Mouse (Mus musculus) thymus, postnatal 25 days (tissue): ENCODE data around the gene Tmem223.

Source experiments
- DNase-seq: peaks from one replicate; pipeline ENCODE4 v3.0.0; 2022

Tmem223 gene

GRCm38 (mm10) chr19:8747368-8747767 lies 23.4 kb upstream of the Tmem223 start:
- DNase-seq, result no peak

DNA sequence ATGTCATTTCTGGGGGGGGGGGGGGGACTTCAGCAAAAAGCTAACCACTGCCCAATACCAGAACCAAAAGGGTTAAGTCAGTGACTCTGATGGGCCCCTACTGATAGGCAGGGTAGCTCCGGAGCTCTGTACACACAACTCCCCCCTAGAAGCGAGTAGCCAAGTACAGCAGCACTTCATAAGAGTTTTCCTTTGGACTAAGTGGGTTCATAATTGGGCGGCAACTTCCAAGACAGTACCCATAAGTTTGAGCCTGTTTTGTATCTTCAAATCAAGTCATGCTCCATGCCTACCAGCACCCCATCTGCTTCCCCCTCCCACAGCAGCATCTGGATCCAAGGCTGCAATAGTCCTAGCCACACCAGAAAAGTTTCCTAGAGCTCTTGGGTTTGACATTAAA lies 15.1 kb upstream of the Tmem223 start:
- no peak for DNase-seq

DNA sequence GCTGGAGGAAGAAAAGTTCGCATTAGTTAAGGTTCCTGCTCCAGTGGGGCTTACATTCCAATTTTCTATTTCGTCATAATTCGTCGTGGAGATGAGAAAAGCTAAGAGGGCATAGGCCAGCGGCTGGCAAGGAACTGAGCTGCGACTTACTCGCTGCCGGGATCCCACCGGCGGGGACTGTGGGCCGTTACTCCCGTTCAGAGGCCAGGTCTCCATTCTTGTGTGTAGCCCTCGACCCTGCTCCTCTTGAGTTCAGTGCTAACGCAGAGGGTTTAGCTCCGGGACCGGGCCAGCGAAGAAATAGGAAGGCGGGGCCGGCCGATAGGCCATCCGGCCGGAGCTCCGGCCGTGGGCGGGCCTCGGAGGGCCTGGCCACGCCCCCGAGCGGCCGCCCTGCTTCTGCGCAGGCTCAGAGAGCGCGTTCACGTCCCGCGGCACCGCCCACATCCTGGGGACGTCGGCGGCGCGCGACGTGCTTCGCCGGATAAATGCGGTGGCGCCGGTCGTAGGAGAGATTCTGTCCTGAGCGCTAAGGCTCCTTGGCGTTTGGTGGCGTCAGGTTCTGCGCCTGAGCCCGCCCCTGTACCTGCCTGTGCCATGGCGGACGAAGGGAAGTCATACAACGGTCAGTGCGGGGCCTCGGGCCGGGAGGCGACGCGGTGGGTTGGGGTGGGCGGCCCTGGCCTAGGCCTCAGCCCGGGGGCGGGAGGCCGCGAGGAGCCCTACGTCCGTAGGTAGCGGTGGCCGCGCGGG lies 14.0 kb upstream of the Tmem223 start, which contains the start of gene Nxf1:
Nxf1 (plus strand) TSS at position 439 of the 753 bp plus-strand sequence.
- DNase-seq, result peak; percentile 94

DNA sequence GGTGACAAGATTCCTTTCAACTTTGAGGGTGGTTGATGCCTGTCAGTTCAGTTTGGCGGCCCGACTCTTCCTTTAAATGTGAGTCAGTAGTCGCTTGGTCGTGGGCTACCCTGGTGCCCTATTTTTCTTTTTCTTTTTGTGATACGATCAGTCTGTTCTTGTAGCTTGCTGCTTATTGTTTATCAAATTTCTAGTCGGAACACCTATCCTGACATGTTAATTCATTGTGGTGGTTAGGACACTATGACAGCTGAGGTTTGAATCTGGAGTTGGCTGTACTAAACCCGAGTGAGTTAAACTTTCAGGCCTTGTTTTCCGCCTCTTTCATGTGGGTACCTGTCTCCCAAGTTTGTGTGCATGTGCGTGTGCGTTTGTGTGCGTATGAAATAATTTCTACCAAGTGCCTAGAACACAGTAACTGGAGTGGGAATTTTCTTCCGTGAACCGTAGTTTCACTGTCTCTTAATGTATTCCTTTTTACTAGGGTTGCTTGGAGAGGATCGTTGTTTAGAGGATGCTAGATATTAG lies 13.3 kb upstream of the Tmem223 start:
- no peak for DNase-seq

- no peak for DNase-seq
Measured at GRCm38 (mm10) chr19:8758899-8759298, 11.9 kb upstream of the Tmem223 start.

DNA sequence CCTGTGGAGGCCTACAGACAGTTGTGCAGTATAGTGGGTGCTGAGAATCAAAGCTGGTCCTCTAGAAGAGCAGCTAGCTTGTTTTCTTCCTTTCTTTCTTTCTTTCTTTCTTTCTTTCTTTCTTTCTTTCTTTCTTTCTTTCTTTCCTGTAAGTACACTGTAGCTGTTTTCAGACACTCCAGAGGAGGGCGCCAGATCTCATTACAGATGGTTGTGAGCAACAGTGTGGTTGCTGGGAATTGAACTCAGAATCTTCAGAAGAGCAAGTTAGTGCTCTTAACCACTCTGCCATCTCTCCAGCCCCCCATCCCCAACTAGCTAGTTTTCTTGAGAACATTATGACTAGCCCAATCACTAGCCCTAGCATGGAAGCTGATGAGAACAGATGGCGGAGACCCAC lies 10.0 kb upstream of the Tmem223 start:
- peak; percentile 25 for DNase-seq

- DNase-seq, result no peak
Measured at GRCm38 (mm10) chr19:8763276-8763675, 7.5 kb upstream of the Tmem223 start.

GRCm38 (mm10) chr19:8765562-8765961 lies 5.2 kb upstream of the Tmem223 start:
- DNase-seq, result no peak

DNA sequence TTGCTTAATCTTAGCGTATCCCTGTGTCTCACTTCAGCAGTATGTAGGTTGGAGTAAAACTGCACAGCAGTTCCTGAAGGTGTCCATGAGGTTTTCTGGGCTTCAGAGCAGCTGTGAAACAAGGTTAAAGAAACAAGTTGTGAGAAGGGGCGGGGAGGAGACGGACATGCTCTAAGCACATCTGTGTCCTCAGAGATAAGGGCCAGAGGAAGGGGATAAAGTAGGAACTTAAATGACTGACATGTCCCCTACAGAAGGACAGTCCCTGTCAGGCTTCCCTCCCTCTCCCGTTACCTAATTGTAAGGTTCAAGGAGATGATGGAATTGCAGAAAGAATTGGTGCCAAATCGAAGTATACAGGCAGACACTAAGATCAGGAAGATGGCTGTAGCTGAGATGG lies 2.2 kb downstream of the Tmem223 start:
- no peak for DNase-seq

GRCm38 (mm10) chr19:8773409-8773808 lies 2.6 kb downstream of the Tmem223 start:
- DNase-seq, result no peak

- DNase-seq, result peak; percentile 98
Measured at GRCm38 (mm10) chr19:8774086-8774835, 3.5 kb downstream of the Tmem223 start, which contains the start of gene Tmem179b. Gene Tmem179b (minus strand): TSS chr19:8774467.

DNA sequence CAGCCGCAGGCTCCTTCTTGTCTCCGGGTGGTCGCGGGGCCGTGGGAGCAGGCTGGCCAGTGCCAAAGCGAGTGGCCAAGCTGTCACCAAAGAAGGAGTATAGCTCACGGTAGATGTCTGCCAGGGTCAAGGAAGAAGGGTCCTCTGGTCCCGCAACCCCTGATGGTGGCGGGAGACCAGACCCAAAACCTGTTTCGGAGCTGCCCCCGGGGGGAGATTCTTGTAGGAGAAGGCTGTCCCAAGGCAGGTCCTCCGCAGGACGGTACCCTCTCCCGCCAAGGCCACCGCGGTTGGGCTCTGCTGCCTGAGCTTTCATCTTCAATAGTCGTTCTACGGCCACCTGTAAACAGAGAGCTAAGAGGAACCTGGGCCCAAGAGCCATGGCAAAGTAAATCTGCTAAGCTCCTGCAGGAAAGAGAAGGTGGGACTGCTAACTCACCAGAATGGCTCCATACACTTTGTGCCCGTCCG lies 4.2 kb downstream of the Tmem223 start:
- DNase-seq, result peak; percentile 42

GRCm38 (mm10) chr19:8786008-8786781 lies 15.4 kb downstream of the Tmem223 start, which contains the start of gene Taf6l:
Gene Taf6l (minus strand): TSS chr19:8786417.
- peak; percentile 91 for DNase-seq

GRCm38 (mm10) chr19:8788521-8788920 lies 17.7 kb downstream of the Tmem223 start:
- no peak for DNase-seq

- DNase-seq, result no peak
Measured at GRCm38 (mm10) chr19:8789171-8789570, 18.4 kb downstream of the Tmem223 start.

DNA sequence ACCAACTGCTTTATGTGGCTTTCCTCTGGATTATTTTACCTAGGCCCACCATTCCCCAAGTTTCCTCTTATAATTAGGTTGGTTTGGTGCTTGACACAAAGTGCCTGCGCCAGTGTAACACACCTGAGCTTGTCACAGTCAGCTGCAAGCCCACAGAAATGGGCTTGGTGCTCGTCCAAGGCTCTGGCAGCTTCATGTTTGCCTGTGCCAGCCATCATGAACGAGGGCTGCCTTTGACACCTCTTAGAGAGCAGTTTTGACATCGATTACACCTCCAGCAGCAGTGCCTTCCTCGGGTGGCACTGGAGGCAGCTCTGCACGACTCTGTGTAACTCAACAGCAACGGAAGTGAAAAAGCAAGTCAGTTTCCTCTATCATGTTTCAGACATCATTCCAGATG lies 19.4 kb downstream of the Tmem223 start:
- DNase-seq, result no peak

GRCm38 (mm10) chr19:8798264-8798946 lies 27.6 kb downstream of the Tmem223 start, which contains the start of gene Polr2g:
Gene Polr2g (minus strand): TSS chr19:8798577.
- DNase-seq, result peak; percentile 89

- no peak for DNase-seq
Measured at GRCm38 (mm10) chr19:8798947-8799315, 28.1 kb downstream of the Tmem223 start.

DNA sequence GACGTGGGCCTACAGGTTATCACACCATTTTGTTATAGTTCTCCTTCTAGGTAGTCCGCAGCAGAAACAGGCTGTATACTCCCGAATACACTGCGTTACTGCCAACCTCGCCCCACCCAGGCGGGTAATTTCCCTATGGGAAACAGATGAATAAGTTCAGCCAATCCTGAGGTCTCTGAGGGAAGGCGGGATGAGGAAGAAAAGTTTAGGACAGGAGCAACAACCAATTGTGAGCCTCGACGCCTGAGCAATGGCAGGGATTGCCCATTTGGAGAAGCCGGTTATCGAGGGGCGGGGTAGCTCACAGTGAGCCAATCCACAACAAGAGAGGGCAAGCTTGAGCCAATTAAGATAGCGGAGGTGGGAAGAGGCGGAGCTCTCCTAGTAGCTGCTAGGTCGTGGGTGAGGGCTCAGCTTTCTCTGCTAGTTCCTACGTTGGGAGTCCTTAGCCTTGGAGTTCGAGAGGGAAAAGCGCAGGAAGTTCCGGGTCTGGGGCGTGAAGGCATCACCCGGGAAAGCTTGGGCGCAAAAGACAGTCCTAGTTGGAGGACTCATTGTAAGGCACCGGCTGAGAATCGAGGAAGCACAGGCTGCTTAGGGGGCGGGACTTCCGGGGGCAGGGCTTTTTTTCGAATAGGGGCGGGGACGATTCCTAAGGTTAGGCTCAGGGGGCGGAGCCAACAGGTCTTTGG lies 31.5 kb downstream of the Tmem223 start, which contains the start of gene Zbtb3:
Zbtb3 (plus strand) TSS at position 426 of the 692 bp plus-strand sequence.
- peak; percentile 91 for DNase-seq

DNA sequence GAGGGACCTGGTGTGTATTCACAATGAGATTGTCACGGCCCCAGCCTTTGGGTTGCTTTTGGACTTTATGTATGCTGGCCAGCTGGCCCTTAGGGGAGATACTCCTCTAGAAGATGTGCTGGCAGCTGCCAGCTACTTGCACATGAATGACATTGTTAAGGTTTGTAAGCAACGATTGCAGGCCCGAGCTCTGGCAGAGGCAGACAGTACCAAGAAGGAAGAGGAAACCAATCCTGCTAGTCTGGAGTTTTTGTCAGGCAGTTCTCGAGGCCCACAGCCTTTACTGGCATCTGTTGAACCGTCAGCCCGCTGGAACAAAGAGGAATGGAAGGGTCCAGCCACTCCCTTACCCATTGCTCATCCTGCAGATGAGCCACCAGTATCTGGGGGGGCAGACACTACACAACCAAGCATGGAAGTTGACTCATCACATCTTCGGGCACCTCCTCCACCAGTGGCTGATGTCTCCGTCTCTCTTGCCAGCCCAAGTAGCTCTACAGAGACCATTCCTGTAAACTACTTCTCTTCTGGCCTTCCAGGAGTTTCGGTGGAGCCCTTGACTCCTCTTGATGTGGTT lies 32.5 kb downstream of the Tmem223 start:
- DNase-seq, result no peak
